Mouse (Mus musculus) layer of hippocampus, adult 2 months (tissue): ENCODE measurements around the gene Gm4297. TPM values are rescaled to one million over a fixed set of nuclear protein-coding genes. Genes with fewer than 3 reads are reported as not detected.
"Not testable (repeated sequence)": the region's sequence is repeated elsewhere in the genome, so short reads cannot be mapped to it uniquely, and the experiment has no call there.

Experiments used
- DNase-seq, 2 experiments: peaks; one replicate each; pipeline ENCODE4 v3.0.0; 2022; ENCODE audit warnings: low spot score in 2 of 2
- H3K27ac ChIP-seq: fragments of 200-600 bp; 2 replicates; pipeline ENCODE4 v1.8.1; 2022
- H3K4me3 ChIP-seq: fragments of 200-600 bp; 2 replicates; pipeline ENCODE4 v1.8.1; 2022; ENCODE audit warnings: mild to moderate bottlenecking
- long read RNA-seq, 2 experiments: library from polyadenylated mRNA; stranded (forward); transcript quantifications; one replicate each; pipeline ENCODE4 v2.0.0; 2021; ENCODE audit warnings: borderline mapping rate in 2 of 2
- microRNA-seq, 2 experiments: library from miRNA; unstranded; fragments of <30 nt; microRNA quantifications; one replicate each; pipeline ENCODE4 v1.2.0; 2021
- total RNA-seq, 2 experiments: library from RNA; stranded (reverse); gene quantifications; 2 replicates each; pipeline ENCODE4 v1.2.3; 2021

Gene Gm4297
- total RNA-seq: not detected
- long read RNA-seq, experiment 1: 0 reads
- long read RNA-seq, experiment 2: 0 reads

GRCm38 (mm10) chrX:24574795-24575194 lies at the start of gene Gm4297:
TSS of gene Gm4297 (minus strand) at chrX:24574895.
- H3K27ac ChIP-seq, DNase-seq, H3K4me3 ChIP-seq: not testable (repeated sequence)

Small RNA genes lying within 50 kb of the gene (microRNA-seq; reads per million reads assigned to microRNA genes)
- gene Gm27839 (0 reads per million in 2 experiments), gene Gm27910 (0 reads per million in 2 experiments)

Other genes starting within 250 kb of the Gm4297 start
- not detected for gene Gm5934, start 74.1 kb downstream of the Gm4297 start, total RNA-seq
- not detected for gene Gm5935, start 200.3 kb upstream of the Gm4297 start, total RNA-seq